Mouse (Mus musculus) lung, postnatal 0 days (tissue): ENCODE data around the gene Agxt. TPM values are rescaled to one million over a fixed set of nuclear protein-coding genes. Genes with fewer than 3 reads are reported as not detected.

Experiments used
- ATAC-seq: fragments of 200-750 bp; cut with Nextera tagmentation; 2 replicates; pipeline ENCODE4 v1.8.0; 2017; ENCODE audit warnings: moderate library complexity
- DNase-seq: peaks from one replicate; pipeline ENCODE4 v3.0.0-alpha.2; 2016; ENCODE audit warnings: low spot score
- H3K27ac ChIP-seq: fragments of 300-500 bp; sonication (generic); 2 replicates; pipeline ENCODE4 v1.5.1; 2014; ENCODE audit warnings: antibody characterized with exemption, mild to moderate bottlenecking, low read length, mixed read lengths
- H3K27me3 ChIP-seq: fragments of 300-500 bp; sonication (generic); replicated peaks from 2 replicates; pipeline ENCODE4 v1.6.1; 2014; ENCODE audit warnings: low read length, mixed read lengths; ENCODE audit not compliant: insufficient read depth
- H3K36me3 ChIP-seq: fragments of 300-500 bp; sonication (generic); 2 replicates; pipeline ENCODE4 v1.6.1; 2014; ENCODE audit warnings: low read length, mixed read lengths; ENCODE audit not compliant: insufficient read depth
- H3K4me1 ChIP-seq: fragments of 300-500 bp; sonication (generic); 2 replicates; pipeline ENCODE4 v1.6.1; 2014; ENCODE audit warnings: antibody characterized with exemption, low read depth, low read length, mixed read lengths; ENCODE audit not compliant: insufficient read depth
- H3K4me2 ChIP-seq: fragments of 300-500 bp; sonication (generic); replicated peaks from 2 replicates; pipeline ENCODE4 v1.6.1; 2014; ENCODE audit warnings: low read depth, mild to moderate bottlenecking, low read length, moderate library complexity, mixed read lengths
- H3K4me3 ChIP-seq: fragments of 300-500 bp; sonication (generic); 2 replicates; pipeline ENCODE4 v1.5.1; 2014; ENCODE audit warnings: low read depth, low read length
- H3K9ac ChIP-seq: fragments of 300-500 bp; sonication (generic); replicated peaks from 2 replicates; pipeline ENCODE4 v1.6.1; 2014; ENCODE audit warnings: low read depth, mild to moderate bottlenecking
- H3K9me3 ChIP-seq: fragments of 300-500 bp; sonication (generic); 2 replicates; pipeline ENCODE4 v1.6.1; 2016; ENCODE audit warnings: low read length, mixed read lengths
- CTCF ChIP-seq: IDR thresholded peaks from 2 replicates; pipeline ENCODE4 v1.5.1; 2016; ENCODE audit warnings: antibody characterized with exemption, mild to moderate bottlenecking
- EP300 ChIP-seq: IDR thresholded peaks from 2 replicates; pipeline ENCODE4 v1.6.1; 2016; ENCODE audit warnings: antibody characterized with exemption, mild to moderate bottlenecking, control low read depth
- WGBS: fragments of 180-500 bp; shearing (Covaris S2); extraction: QIAGEN DNeasy Blood & Tissue Kit; methylation state at CpG from one replicate; pipeline ENCODE4 v1.1.7; 2014; 5-methylcytosine and 5-hydroxymethylcytosine counted together
- polyA plus RNA-seq: library from polyadenylated mRNA; unstranded; fragments of >200 nt; fragmentation: Nextera tagmentation; extraction: Ambion mirVana; gene quantifications from 2 replicates; pipeline ENCODE4 v1.2.1, GENCODE M21; 2015

Gene Agxt
- polyA plus RNA-seq, 1 experiment from 2014 or later = 0.08 TPM

DNA sequence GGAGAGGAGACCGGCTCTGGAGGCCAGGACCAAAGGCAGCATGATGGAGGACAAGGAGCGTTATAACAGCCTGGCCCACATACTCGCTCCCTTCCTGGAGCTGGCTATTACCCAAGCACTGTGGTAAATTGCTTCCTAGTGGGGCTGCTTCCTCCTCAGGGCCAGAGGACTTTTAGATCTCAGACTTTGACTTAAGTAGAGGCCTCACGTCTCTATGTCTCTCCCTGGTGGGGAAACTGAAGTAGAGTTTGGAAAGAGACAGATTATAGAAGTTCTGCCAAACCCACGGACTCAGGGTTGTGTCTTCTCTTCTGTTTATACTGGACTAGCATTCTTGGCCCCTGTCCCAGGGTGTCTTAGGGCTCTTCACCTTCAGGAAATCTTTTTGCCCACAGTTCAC, 9.8 kb upstream of the Agxt start:
- H3K27ac ChIP-seq = no peak overlapping the region
- WGBS = 23% methylated on average over 5 of the region's 5 CpGs
- H3K9me3 ChIP-seq = no peaks in the 10 kb centered on the region
- H3K27me3 ChIP-seq = no peaks in the 10 kb centered on the region
- ATAC-seq = peak; percentile 25; the same call in 1 of the 2 replicates
- H3K4me2 ChIP-seq = no peak overlapping the region
- TF ChIP-seq EP300 (no peak), CTCF (peak; percentile 57)
- peak; percentile 75 for DNase-seq
- H3K4me1 ChIP-seq = no peaks in the 10 kb centered on the region
- no peaks in the 10 kb centered on the region for H3K36me3 ChIP-seq
- H3K9ac ChIP-seq = no peak overlapping the region
- H3K4me3 ChIP-seq = no peak overlapping the region

DNA sequence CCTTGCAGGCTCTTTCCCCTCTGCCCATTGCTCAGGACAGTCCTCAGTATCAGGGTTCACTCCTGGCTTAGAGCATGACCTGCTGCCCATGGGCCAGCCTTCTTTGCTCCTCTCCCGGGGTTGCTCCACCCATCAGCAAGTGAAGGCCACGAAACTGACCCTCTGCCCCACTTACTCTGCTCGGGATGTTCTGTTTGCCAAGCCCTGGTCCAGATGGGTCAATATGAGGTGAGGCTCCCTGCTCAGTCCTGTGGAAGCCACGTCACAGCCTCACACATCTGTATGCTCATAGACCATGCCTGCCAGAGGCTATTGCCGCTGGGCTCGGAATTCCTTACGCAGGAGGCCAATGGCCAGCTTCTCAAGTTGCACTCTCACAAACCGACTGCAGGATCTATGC, 6.8 kb upstream of the Agxt start:
- DNase-seq = no peak
- WGBS = 75% methylated on average over 8 of the region's 8 CpGs
- H3K9me3 ChIP-seq = no peaks in the 10 kb centered on the region

DNA sequence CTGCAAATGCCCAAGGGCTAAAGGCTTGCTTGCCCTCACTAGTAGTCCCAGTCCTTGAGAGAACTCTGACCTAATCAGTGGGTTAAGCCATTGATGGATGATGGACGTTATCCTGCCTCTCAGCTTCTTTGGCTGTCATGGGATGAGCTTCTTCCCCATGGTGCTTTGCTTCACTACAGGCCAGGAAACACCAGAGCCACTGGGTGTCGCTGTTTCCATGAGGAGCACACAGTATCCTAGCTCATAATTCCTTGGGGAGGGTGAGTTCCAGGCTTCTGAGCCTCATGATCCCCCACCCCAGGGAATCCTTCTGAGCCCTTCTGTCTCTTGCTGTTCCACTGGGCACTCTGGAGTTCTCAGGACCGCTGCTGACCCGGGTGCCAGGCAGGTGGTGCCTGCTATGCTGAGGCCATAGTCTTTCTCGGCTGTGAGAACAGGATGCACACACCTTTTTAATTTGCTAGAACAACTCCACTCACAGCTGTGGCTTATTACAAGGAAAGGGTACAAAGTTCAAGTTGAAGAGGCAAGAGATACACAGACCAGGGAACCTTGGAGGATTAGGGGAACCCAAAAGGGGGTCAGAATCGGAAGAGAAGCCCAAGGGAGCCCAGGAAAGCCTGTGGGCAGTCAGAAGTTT, 6.2 kb upstream of the Agxt start:
- 18% methylated on average over 6 of the region's 6 CpGs for WGBS
- Histone ChIP-seq H3K4me1 (no peaks in the 10 kb centered on the region), H3K4me2 (no peak overlapping the region), H3K9me3 (no peaks in the 10 kb centered on the region), H3K9ac (no peak overlapping the region), H3K36me3 (no peaks in the 10 kb centered on the region), H3K27me3 (no peaks in the 10 kb centered on the region), H3K27ac (no peak overlapping the region), H3K4me3 (no peak overlapping the region)
- DNase-seq = peak; percentile 56
- ATAC-seq = peak; percentile 25; the same call in 1 of the 2 replicates
- TF ChIP-seq CTCF (peak; percentile 86), EP300 (no peak)

More for the DNA sequence above, 6.8 kb upstream of the Agxt start:
- Histone ChIP-seq H3K4me1 (no peaks in the 10 kb centered on the region), H3K27me3 (no peaks in the 10 kb centered on the region), H3K9ac (no peak overlapping the region), H3K4me3 (no peak overlapping the region), H3K36me3 (no peaks in the 10 kb centered on the region), H3K4me2 (no peak overlapping the region), H3K27ac (no peak overlapping the region)
- TF ChIP-seq EP300 (no peak), CTCF (no peak)
- ATAC-seq = no peak

DNA sequence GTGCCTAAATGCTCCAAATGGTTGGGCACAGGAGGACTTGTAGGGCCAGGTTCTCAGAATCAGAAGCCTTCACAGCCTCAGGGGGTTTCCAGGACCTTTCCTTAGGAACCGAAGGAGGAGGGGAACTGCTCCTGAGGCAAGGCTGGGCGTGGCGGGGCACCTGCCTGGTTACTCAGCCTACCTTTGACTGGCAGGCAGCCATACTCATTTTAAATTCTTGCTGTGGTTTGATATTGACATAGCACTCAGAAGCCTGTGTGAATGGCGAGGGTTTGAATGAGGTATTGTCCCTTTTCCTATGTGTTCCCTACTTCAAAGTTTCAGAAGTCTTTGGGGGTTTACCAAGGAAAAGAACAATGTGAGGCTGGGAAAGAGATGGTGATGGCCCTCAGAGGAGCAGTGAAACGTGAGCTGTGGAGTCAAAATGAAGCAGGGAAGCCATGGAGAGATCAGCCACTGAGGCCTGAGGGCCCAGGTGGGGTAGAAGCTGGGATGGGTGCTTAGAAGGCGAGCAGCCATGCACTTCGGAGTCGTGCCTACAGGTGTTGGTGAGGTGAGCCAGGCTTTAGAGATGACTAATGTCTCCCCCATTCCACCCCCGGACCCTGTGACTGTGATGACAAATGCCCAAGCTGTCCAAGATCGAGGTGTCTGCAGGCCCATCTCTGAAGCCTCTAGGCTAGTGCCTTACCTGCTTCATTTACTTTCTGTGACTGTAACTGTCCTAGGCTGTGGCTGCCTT, 4.6 kb upstream of the Agxt start:
- H3K9ac ChIP-seq = no peak overlapping the region
- ATAC-seq = peak; percentile 82

DNA sequence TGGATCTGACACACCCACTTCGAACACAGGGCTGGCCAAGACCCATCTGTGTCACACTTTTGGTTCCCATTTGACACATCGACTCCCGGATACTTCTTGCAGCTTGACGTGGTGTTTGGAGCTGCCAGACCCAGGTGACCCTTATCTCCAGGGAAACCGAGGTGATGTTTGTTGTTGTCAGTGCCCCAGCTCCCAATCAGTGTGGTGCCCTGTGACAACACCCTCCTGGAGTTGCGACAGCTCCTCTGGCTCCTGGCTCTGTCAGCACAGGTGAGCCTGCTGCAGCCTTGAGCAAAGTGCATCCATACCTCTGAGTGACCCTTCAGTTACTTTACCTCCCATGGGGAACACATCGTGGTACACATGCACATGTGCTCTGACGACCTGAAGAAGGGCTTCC, 2.4 kb upstream of the Agxt start:
- no peak overlapping the region for H3K4me2 ChIP-seq
- no peak overlapping the region for H3K9ac ChIP-seq
- no peaks in the 10 kb centered on the region for H3K27me3 ChIP-seq
- DNase-seq (peak; percentile 47), ATAC-seq (peak; percentile 40; the same call in 1 of the 2 replicates)
- 38% methylated on average over 8 of the region's 8 CpGs for WGBS
- no peaks in the 10 kb centered on the region for H3K36me3 ChIP-seq
- no peak overlapping the region for H3K4me3 ChIP-seq
- TF ChIP-seq EP300 (no peak), CTCF (no peak)
- no peaks in the 10 kb centered on the region for H3K9me3 ChIP-seq
- no peak overlapping the region for H3K27ac ChIP-seq
- no peaks in the 10 kb centered on the region for H3K4me1 ChIP-seq

More for the DNA sequence above, 4.6 kb upstream of the Agxt start:
- H3K4me3 ChIP-seq = no peak overlapping the region
- no peaks in the 10 kb centered on the region for H3K9me3 ChIP-seq
- no peaks in the 10 kb centered on the region for H3K4me1 ChIP-seq
- no peaks in the 10 kb centered on the region for H3K36me3 ChIP-seq
- no peak overlapping the region for H3K4me2 ChIP-seq
- TF ChIP-seq CTCF (no peak), EP300 (peak; percentile 26; the same call in 1 of the 2 replicates)
- no peaks in the 10 kb centered on the region for H3K27me3 ChIP-seq
- DNase-seq = peak; percentile 89
- 0 out of 2 replicates have a peak overlapping the region, but pooled peaks have one; percentile 16 for H3K27ac ChIP-seq
- 46% methylated on average over 10 of the region's 10 CpGs for WGBS

DNA sequence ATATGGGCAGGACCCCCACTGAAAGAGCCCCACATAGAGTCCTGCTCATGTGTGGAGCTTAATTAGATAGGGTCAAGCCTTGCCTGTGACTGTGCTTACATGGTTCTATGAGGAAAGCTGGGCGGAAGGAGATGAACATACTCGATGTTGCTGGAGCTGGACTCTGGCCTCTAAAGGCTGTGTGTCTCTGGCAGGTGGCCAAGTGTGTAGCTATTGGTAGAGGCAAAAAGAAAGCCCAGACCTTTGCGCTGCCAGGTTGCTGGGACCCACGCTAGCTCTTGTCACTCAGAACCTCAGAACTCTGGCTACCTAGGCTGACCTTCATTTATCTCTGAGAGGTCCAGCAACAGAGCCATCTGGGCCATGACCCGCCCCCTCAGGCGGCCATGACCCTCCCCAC, 3.5 kb downstream of the Agxt start:
- DNase-seq = no peak
- ATAC-seq = no peak
- Histone ChIP-seq H3K27ac (no peak overlapping the region), H3K36me3 (no peaks in the 10 kb centered on the region), H3K27me3 (no peaks in the 10 kb centered on the region), H3K9me3 (no peaks in the 10 kb centered on the region), H3K4me1 (no peaks in the 10 kb centered on the region), H3K4me2 (no peak overlapping the region), H3K9ac (no peak overlapping the region), H3K4me3 (no peak overlapping the region)
- TF ChIP-seq CTCF = no peak
- no peak for TF ChIP-seq EP300
- WGBS = 71% methylated on average over 6 of the region's 6 CpGs
